9 mouse cellular contexts compared by ENCODE assay signal in genomic region chr11:59297941-59298340, GRCm38 (mm10). TPM values are rescaled to one million over a fixed set of nuclear protein-coding genes. Genes with fewer than 3 reads are reported as not detected.
DNase-seq lines count a peak whose midpoint lies in the region; ATAC-seq lines count a peak whose summit lies in the region.
"Had no signal": no experiment of that assay in that cellular context is flagged by ENCODE, and none has a peak within 500 bp of the region (broad histone marks: within the 10 kb centered on the region; RNA-seq: fewer than 3 reads in every experiment).

No protein-coding gene starts in this region.

- peak; percentile 17 for DNase-seq in CD4-positive, CD25-positive, alpha-beta regulatory T cell, adult 2 months (ENCODE audit: low read depth, low spot score)
- peak; percentile 69 to 71 for DNase-seq in left cerebral cortex, adult 18-20 months (ENCODE audit: low spot score in 2 of 2)
- no peak for DNase-seq in left cerebral cortex, adult 8-10 months (ENCODE audit: low spot score in 2 of 2)
- DNase-seq in adrenal gland, postnatal 36 days: peak; percentile 39 to 53
- peak; percentile 51 to 82 for DNase-seq in frontal cortex, postnatal 36 days (ENCODE audit: low spot score in 2 of 2)
- peak; percentile 54 for DNase-seq in lung, postnatal 25 days (ENCODE audit: low spot score)

- ATAC-seq in CD4-positive, CD25-positive, alpha-beta regulatory T cell, adult 4 months: no peak
- ATAC-seq in granulocyte monocyte progenitor cell, adult 5-6 weeks (replicated peaks; ENCODE audit: poor library complexity, severe bottlenecking): no peak

RNA-seq across cellular contexts. Expression of gene Wnt3a, which starts 7.4 kb away (rescaled TPM):
- polyA plus RNA-seq in CD4-positive, CD25-positive, alpha-beta regulatory T cell, adult 4 months (2017; shearing (Covaris generic)): not detected
- total RNA-seq in left cerebral cortex, adult 18-20 months (2021): under 1 TPM in 1 of 2 experiments, not detected in 1; 0.12 TPM
- total RNA-seq in left cerebral cortex, adult 8-10 months (2022): not detected
- total RNA-seq in adrenal gland, postnatal 36 days (2021): not detected
- not detected in 2 replicates for total RNA-seq in granulocyte monocyte progenitor cell, adult 5-6 weeks (2014; fragmentation: Nextera tagmentation)
- total RNA-seq in granulocyte monocyte progenitor cell, adult 5-6 weeks (2017): not detected in 2 replicates
- total RNA-seq: left cerebral cortex, postnatal 10 days had no signal

RNA-seq across cellular contexts. Expression of gene Wnt9a, which starts 8.8 kb away (rescaled TPM):
- polyA plus RNA-seq in CD4-positive, CD25-positive, alpha-beta regulatory T cell, adult 4 months (2017; shearing (Covaris generic)): not detected
- 10 to 100 TPM; 11.9 to 17.2 TPM for total RNA-seq in left cerebral cortex, adult 18-20 months (2021)
- 10 to 100 TPM; 14.1 to 15.6 (median 14.9) TPM for total RNA-seq in left cerebral cortex, adult 8-10 months (2022)
- 1 to 10 TPM; 1.3 to 1.5 TPM for total RNA-seq in adrenal gland, postnatal 36 days (2021)
- total RNA-seq in granulocyte monocyte progenitor cell, adult 5-6 weeks (2014; fragmentation: Nextera tagmentation): not detected in 2 replicates
- total RNA-seq in granulocyte monocyte progenitor cell, adult 5-6 weeks (2017): not detected in 2 replicates

Comparison
In these comparisons a context has a peak if more than half of its experiments do, and no peak if none do; other contexts are left out.
1. DNase-seq: peak in CD4-positive, CD25-positive, alpha-beta regulatory T cell, adult 2 months (single experiment), left cerebral cortex, adult 18-20 months (2 of 2), adrenal gland, postnatal 36 days (2 of 2), frontal cortex, postnatal 36 days (2 of 2) and lung, postnatal 25 days (single experiment); none in left cerebral cortex, adult 8-10 months (0 of 2).
2. RNA of gene Wnt9a, which starts 8.8 kb away (total RNA-seq): 11.9 to 17.2 TPM in left cerebral cortex, adult 18-20 months and 14.1 to 15.6 TPM in left cerebral cortex, adult 8-10 months; 1.3 to 1.5 TPM in adrenal gland, postnatal 36 days and not detected in granulocyte monocyte progenitor cell, adult 5-6 weeks; every median in the first group is over 4 times any median in the second.